Mouse (Mus musculus): ENCODE measurements around the gene Adam11.
"Not testable (repeated sequence)": the region's sequence is repeated elsewhere in the genome, so short reads cannot be mapped to it uniquely, and the experiment has no call there.

Gene Adam11

DNA sequence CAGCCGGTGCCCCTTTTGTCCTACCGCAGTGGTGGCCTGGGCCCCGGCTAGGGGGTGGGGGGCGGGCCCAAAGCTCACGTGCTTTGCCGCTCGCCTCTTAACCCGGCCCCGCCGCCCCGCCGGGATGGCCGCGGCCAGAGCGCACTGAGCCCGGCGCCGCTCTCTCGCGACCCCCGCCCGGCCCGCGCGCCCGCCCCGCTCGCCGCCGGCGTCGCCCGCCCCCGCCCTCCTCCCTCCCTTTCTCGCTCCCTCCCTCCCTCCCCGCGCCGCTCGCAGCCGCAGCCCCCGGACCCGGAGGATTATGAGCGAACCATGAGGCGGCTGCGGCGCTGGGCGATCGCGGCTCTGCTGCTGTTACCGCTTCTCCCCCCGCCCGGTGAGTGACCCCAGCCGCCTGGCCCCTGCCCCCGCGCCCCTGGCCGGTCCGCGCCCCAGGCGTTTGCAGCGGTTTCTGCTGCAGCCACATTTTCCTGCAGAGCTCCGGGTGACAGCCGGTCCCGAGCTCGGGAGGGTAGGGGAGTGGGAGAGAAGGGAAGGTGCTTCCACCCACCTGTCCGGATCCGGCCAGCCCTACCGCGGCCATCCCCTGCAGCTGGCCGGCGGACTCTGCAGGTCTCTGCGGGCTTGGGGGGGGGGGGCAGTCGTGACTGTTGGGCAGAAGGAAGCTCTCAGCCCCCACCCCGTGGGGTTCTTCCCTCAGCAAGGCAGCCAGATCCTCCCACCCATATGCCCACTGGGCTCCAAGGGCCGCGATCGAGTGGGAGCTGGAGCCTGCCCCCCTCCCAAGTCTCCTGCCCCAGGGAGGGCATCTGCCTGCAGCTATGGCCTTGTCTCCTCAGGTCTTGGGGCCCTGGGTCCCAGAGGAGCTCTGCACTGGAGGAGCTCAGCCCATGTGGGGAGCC, at the start of gene Adam11:
TSS of gene Adam11 (plus strand) at position 131 of the 902 bp plus-strand sequence.
- Histone ChIP-seq H3K4me1 (replicated peaks; ENCODE audit: low read depth, low read length) (peaks cover 25% of the 10 kb centered on the region), H3K36me3 (ENCODE audit: insufficient read depth, low read length) (no peaks in the 10 kb centered on the region), H3K27me3 (ENCODE audit: insufficient read depth, low read length) (peaks cover 84% of the 10 kb centered on the region), H3K9me3 (ENCODE audit: low read length) (no peaks in the 10 kb centered on the region), H3K4me3 (replicated peaks; ENCODE audit: low read length) (peak within 1 kb of the TSS; percentile 81)
- TF ChIP-seq POU5F1 (IDR thresholded peaks at IDR 0.05; ENCODE audit: borderline replicate concordance, low read length), result no peak
- TF ChIP-seq NANOG (IDR thresholded peaks at IDR 0.05; ENCODE audit: borderline replicate concordance, low read length), result no peak
- no peak for TF ChIP-seq CTCF (conservative IDR thresholded peaks at IDR 0.05; ENCODE audit: low read length)

GRCm38 (mm10) chr11:102712411-102712810, 48.8 kb upstream of the Adam11 start:
- peaks cover 13% of the 10 kb centered on the region for H3K9me3 ChIP-seq (ENCODE audit: low read length)
- H3K27me3 ChIP-seq (ENCODE audit: insufficient read depth, low read length), result peaks cover 8% of the 10 kb centered on the region; the same call in 1 of the 2 replicates

DNA sequence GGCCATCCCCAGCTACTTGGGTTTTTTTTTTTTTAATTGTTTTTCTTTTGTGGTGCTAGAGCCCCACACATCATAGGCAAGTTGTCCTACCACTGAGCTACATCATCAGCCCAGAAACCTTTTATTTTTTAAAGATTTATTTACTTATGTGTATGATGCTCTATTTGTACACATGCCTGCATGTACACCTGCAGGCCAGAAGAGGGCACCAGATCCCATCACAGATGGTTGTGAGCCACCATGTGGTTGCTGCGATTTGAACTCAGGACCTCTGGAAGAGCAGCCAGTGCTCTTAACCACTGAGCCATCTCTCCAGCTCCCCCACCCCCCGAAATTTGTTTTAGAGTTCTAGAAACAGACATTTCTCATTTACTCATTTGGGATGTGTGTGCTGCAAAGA, 46.7 kb upstream of the Adam11 start:
- Histone ChIP-seq H3K9me3 (ENCODE audit: low read length) (peaks cover 17% of the 10 kb centered on the region), H3K4me1 (replicated peaks; ENCODE audit: low read depth, low read length) (peaks cover 13% of the 10 kb centered on the region)
- peak; percentile 27 for TF ChIP-seq CTCF (conservative IDR thresholded peaks at IDR 0.05; ENCODE audit: low read length)
- H3K27me3 ChIP-seq (ENCODE audit: insufficient read depth, low read length); H3K36me3 ChIP-seq (ENCODE audit: insufficient read depth, low read length); H3K4me3 ChIP-seq (replicated peaks; ENCODE audit: low read length): not testable (repeated sequence)

More at GRCm38 (mm10) chr11:102712411-102712810, 48.8 kb upstream of the Adam11 start:
- H3K4me1 ChIP-seq (replicated peaks; ENCODE audit: low read depth, low read length), result peaks cover 16% of the 10 kb centered on the region
- H3K36me3 ChIP-seq (ENCODE audit: insufficient read depth, low read length), result no peaks in the 10 kb centered on the region
- H3K4me3 ChIP-seq (replicated peaks; ENCODE audit: low read length), result no peak overlapping the region
- TF ChIP-seq NANOG (IDR thresholded peaks at IDR 0.05; ENCODE audit: borderline replicate concordance, low read length) (no peak), POU5F1 (IDR thresholded peaks at IDR 0.05; ENCODE audit: borderline replicate concordance, low read length) (no peak), CTCF (conservative IDR thresholded peaks at IDR 0.05; ENCODE audit: low read length) (no peak)

DNA sequence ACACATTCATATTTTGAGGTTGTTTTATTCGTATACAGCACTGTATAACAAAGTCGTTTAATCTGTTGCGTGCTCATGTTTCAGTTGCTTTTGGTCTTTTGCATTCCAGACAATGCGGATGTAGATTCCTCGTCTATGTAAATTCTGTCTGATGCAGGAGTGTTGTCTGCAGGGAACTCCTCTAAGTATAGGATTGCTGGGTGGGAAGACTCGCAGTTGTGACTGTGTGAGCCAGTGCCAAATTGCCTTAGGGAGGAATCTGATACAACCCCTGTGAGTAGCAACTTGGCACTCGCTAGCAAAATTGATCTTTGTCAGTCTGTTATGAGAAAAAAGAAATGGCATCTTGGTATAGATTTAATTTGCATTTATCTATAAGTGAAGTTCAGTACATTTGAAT, 45.1 kb upstream of the Adam11 start:
- no peak for TF ChIP-seq CTCF (conservative IDR thresholded peaks at IDR 0.05; ENCODE audit: low read length)
- no peak for TF ChIP-seq NANOG (IDR thresholded peaks at IDR 0.05; ENCODE audit: borderline replicate concordance, low read length)
- TF ChIP-seq POU5F1 (IDR thresholded peaks at IDR 0.05; ENCODE audit: borderline replicate concordance, low read length), result no peak

GRCm38 (mm10) chr11:102725574-102725973, 35.7 kb upstream of the Adam11 start:
- H3K4me3 ChIP-seq (replicated peaks; ENCODE audit: low read length), result no peak overlapping the region
- H3K4me1 ChIP-seq (replicated peaks; ENCODE audit: low read depth, low read length), result no peaks in the 10 kb centered on the region
- TF ChIP-seq CTCF (conservative IDR thresholded peaks at IDR 0.05; ENCODE audit: low read length), result peak; percentile 43
- no peak for TF ChIP-seq POU5F1 (IDR thresholded peaks at IDR 0.05; ENCODE audit: borderline replicate concordance, low read length)
- H3K36me3 ChIP-seq (ENCODE audit: insufficient read depth, low read length), result no peaks in the 10 kb centered on the region
- no peaks in the 10 kb centered on the region for H3K9me3 ChIP-seq (ENCODE audit: low read length)
- H3K27me3 ChIP-seq (ENCODE audit: insufficient read depth, low read length), result peaks cover 8% of the 10 kb centered on the region

More for the DNA sequence above, 45.1 kb upstream of the Adam11 start:
- Histone ChIP-seq H3K27me3 (ENCODE audit: insufficient read depth, low read length) (peaks cover 2% of the 10 kb centered on the region; the same call in 1 of the 2 replicates), H3K9me3 (ENCODE audit: low read length) (peaks cover 17% of the 10 kb centered on the region), H3K4me3 (replicated peaks; ENCODE audit: low read length) (no peak overlapping the region), H3K4me1 (replicated peaks; ENCODE audit: low read depth, low read length) (peaks cover 11% of the 10 kb centered on the region; the same call in 1 of the 2 replicates), H3K36me3 (ENCODE audit: insufficient read depth, low read length) (no peaks in the 10 kb centered on the region)

- peaks cover 2% of the 10 kb centered on the region for H3K27me3 ChIP-seq (ENCODE audit: insufficient read depth, low read length)
- H3K36me3 ChIP-seq (ENCODE audit: insufficient read depth, low read length), result no peaks in the 10 kb centered on the region
- H3K9me3 ChIP-seq (ENCODE audit: low read length), result no peaks in the 10 kb centered on the region
- H3K4me3 ChIP-seq (replicated peaks; ENCODE audit: low read length), result no peak overlapping the region
- H3K4me1 ChIP-seq (replicated peaks; ENCODE audit: low read depth, low read length), result no peaks in the 10 kb centered on the region
- no peak for TF ChIP-seq NANOG (IDR thresholded peaks at IDR 0.05; ENCODE audit: borderline replicate concordance, low read length)
- TF ChIP-seq POU5F1 (IDR thresholded peaks at IDR 0.05; ENCODE audit: borderline replicate concordance, low read length), result no peak
- TF ChIP-seq CTCF (conservative IDR thresholded peaks at IDR 0.05; ENCODE audit: low read length), result peak; percentile 56
These were observed 32.6 kb upstream of the Adam11 start for GRCm38 (mm10) chr11:102728614-102729013.

DNA sequence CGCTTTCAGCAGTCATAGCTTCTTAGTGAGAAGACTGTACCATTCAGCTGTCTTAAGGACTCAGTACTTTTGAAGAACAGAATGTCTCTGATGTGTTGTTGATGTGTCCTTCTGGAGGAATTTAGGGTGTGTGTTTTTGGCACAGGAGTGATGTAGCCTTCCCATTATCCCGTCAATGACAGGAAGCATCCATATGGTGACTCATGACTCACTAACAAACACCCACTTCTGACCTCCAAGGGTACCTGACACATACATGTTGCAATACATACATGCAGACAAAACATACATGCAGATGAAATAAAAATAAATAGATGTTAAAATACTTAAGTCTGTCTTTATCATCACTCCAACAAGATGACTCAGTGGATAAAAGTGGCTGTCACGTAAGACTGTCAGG, 31.4 kb upstream of the Adam11 start:
- Histone ChIP-seq H3K27me3 (ENCODE audit: insufficient read depth, low read length) (no peaks in the 10 kb centered on the region; the same call in 1 of the 2 replicates), H3K36me3 (ENCODE audit: insufficient read depth, low read length) (no peaks in the 10 kb centered on the region), H3K9me3 (ENCODE audit: low read length) (no peaks in the 10 kb centered on the region), H3K4me3 (replicated peaks; ENCODE audit: low read length) (no peak overlapping the region), H3K4me1 (replicated peaks; ENCODE audit: low read depth, low read length) (no peaks in the 10 kb centered on the region)
- TF ChIP-seq NANOG (IDR thresholded peaks at IDR 0.05; ENCODE audit: borderline replicate concordance, low read length) (no peak), POU5F1 (IDR thresholded peaks at IDR 0.05; ENCODE audit: borderline replicate concordance, low read length) (no peak), CTCF (conservative IDR thresholded peaks at IDR 0.05; ENCODE audit: low read length) (no peak)

DNA sequence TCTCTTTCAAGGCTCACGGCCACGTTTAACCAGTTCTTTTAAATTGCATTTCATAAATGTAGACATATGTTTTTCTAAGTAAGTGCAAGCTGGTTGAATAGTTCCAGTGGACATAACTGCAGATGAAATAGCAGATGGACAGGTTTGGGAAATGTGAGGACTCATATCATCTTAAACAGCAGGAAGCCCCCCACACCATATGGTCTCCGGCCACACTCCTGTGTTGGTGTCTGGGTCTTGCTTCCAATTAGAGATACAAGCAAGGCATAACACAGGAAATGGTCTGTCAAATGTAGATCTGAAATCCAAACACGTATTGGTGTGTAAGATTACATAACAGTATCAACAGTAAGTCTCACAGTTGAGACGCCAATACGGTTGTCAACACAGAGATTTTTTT, 29.9 kb upstream of the Adam11 start:
- no peak for TF ChIP-seq POU5F1 (IDR thresholded peaks at IDR 0.05; ENCODE audit: borderline replicate concordance, low read length)
- TF ChIP-seq NANOG (IDR thresholded peaks at IDR 0.05; ENCODE audit: borderline replicate concordance, low read length), result no peak
- TF ChIP-seq CTCF (conservative IDR thresholded peaks at IDR 0.05; ENCODE audit: low read length), result no peak
- Histone ChIP-seq H3K27me3 (ENCODE audit: insufficient read depth, low read length) (peaks cover 3% of the 10 kb centered on the region; the same call in 1 of the 2 replicates), H3K4me1 (replicated peaks; ENCODE audit: low read depth, low read length) (no peaks in the 10 kb centered on the region), H3K9me3 (ENCODE audit: low read length) (no peaks in the 10 kb centered on the region), H3K4me3 (replicated peaks; ENCODE audit: low read length) (no peak overlapping the region), H3K36me3 (ENCODE audit: insufficient read depth, low read length) (no peaks in the 10 kb centered on the region)

Data from E14TG2a.4 (cell line).